Mouse (Mus musculus): ENCODE measurements around the gene Igsf10. TPM values are rescaled to one million over a fixed set of nuclear protein-coding genes. Genes with fewer than 3 reads are reported as not detected.
"Not testable (repeated sequence)": the region's sequence is repeated elsewhere in the genome, so short reads cannot be mapped to it uniquely, and the experiment has no call there.

The Igsf10 gene
- total RNA-seq (2021) = 10 to 100 TPM; 29.3 to 40.9 TPM
- long read RNA-seq, experiment 1, full-length matches to known transcripts = 1 of 3 reads
- long read RNA-seq, experiment 1, partial matches to known transcripts = 2 of 3 reads
- long read RNA-seq, experiment 1, other reads (novel, unspliced or antisense) = 0 of 3 reads
- long read RNA-seq, experiment 2, partial matches to known transcripts = 2 of 3 reads
- long read RNA-seq, experiment 2, other reads (novel, unspliced or antisense) = 1 of 3 reads

GRCm38 (mm10) chr3:59344065-59344905 lies at the start of gene Igsf10:
Igsf10 (minus strand) TSS chr3:59344394.
- peak; percentile 62 for DNase-seq

GRCm38 (mm10) chr3:59385553-59385952 lies 41.4 kb upstream of the Igsf10 start:
- DNase-seq = no peak

GRCm38 (mm10) chr3:59385000-59385399 lies 40.8 kb upstream of the Igsf10 start:
- DNase-seq = no peak

DNA sequence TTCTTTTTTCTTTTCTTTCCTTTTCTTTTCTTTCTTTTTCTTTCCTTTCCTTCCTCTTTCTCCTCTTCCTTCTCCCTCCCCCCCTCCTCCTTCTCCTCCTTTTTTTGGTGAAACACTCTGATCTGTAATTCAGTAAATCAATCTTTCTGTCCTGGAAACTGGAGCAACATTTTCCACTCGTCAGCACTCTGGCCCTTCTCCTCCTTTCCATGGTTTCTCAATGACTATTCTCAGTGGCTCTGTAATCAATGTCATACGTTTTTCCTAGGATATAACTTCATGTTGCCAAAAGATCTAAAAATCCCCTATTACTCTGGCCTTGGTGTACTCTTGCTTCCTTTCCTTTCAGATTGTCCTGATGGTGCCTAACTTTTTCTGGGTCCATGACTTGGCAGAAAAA lies 40.1 kb upstream of the Igsf10 start:
- DNase-seq = no peak

DNA sequence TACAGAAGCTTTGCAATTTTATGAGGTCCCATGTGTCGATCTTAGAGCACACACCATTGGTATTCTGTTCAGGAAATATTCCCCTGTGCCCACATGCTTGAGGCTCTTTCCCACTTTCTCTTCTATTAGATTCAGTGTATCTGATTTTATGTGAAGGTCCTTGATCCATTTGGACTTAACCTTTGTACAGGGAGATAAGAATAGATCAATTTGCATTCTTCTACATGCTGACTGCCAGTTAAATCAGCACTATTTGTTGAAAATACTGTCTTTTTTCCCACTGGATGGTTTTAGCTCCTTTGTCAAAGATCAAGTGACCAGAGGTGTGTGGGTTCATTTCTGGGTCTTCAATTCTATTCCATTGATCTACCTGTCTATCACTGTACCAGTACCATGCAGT lies 34.6 kb upstream of the Igsf10 start:
- DNase-seq = not testable (repeated sequence)

GRCm38 (mm10) chr3:59361895-59362294 lies 17.7 kb upstream of the Igsf10 start:
- no peak for DNase-seq

DNA sequence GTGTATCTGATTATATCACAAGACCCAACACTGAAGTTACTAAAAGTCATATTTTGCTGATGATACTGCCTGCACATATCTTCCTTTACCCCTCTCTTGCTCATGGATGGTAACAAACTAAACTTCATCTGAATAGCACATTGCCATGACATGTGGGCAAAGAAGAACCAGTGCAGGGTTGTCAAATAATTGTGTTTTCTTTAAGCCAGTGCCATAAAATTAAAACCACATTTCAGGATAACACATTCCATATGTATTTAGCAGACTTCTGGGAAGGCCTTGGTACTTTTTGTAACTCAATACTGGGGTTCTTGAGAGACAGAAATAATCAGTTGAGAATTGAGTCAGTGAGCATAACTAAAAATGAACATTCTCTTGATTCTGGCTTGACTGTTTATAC lies 15.9 kb upstream of the Igsf10 start:
- no peak for DNase-seq

- peak; percentile 20 for DNase-seq
Observed at GRCm38 (mm10) chr3:59354156-59354555, 10.0 kb upstream of the Igsf10 start.

DNA sequence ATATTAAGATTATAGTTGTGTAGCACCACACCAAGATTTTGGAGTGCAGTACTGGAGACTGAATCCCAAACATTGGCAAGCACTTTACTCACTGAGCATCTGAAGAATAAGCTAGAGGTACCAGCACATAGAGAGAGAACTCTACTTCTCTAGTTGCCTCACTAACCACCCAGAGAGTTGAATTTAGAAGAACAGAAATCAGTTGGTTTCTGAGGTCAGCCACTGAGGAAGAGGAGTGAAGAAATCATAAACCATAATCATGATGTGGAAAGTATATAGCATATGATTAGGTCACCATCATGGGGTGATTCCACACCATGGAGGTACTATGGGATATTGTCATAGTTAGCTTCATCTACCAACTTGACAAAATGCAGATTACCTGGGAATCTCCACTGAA lies 7.6 kb upstream of the Igsf10 start:
- no peak for DNase-seq

DNA sequence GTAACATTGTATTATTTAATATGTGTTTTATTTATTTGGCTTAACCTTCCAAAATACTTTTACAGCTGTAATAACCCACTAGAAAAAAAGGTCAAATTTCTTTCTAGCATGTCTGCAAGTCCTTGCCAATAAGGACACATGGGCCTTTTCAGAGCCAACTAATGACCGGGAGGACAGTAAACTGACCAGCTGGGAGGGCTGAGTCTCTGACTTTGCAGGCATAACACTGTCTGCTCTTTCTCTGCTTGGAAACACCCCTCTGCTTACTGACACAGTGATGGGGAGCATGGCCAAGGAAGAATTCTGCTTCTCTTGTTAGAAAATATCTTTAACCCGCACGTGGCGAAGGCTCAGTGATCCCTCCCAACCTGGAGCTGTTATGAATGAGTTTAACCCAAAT lies 1.2 kb downstream of the Igsf10 start:
- peak; percentile 37 for DNase-seq

DNA sequence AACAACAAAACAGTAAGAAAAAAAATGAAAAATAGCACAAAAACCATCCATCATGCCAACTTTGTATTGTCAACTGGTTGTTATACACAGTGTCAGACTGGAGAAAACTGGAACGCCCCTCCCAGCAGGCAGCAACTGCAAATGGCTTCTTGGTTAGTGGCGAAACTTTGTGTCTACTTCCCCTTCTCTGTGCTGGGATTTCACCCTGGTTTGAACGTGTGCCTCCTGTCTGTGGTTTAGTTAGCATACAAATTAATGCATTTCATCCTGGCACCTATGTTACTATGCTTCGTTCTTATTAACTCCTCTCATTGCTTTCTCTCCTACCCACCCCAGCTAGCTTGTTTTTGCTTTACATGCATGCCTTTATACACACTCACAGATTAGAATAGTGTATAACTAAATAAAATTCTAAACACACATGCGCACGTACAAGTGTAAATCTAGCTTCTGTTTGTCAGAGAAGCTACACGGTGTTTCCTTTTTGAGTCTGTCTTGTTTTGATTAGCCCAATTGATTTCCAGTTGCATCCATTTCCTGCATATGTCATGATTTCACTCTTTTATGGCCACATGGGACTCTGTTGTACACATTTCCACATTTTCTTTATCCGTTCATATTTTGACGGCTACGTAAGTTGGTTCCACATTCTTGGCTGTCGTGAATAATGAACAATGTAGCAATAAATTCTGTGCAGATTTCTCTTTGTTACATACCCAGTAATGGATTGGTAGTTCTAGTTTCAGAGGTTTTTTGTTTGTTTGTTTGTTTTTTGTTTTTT lies 2.4 kb downstream of the Igsf10 start:
- no peak for DNase-seq

DNA sequence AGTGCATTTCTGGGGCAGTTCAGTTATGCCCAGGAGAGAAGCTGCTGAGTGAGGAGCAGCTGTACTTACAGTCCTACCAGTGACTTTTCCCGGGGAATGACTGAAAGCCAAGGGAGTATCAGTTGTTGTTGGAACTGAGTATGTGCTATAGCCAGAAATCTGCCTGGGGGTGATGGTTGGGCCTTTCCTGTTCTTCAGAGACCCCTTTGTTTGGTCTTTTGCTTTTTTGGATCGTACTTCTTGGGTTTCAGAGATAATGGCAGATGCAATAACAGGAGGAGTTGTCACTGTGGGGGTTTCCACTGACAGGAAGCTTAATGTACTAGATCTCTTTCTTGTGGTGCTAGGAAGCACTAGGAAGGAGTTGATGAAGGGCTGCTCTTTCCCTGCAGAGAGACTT lies 15.7 kb downstream of the Igsf10 start:
- DNase-seq = no peak

GRCm38 (mm10) chr3:59321278-59321876 lies 22.8 kb downstream of the Igsf10 start:
- DNase-seq = peak; percentile 52

DNA sequence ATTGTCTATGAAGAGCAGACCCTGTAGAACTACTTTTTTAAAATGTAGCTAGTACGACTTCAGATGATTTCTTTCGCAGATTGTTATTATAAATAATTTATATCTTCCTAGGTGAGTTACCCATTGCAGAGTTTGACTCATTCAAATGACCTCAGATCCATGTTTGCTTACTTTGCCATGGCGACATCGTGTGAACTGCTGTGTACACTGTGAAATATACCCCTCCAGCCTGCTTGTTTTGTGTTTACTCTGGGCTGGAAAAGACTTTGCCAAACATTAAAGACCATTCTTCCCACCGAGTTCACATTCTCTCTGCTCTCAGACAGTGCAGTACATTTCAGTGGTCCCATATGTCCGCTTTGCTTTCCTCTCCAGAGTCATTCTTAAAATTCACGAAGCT lies 28.1 kb downstream of the Igsf10 start:
- no peak for DNase-seq

DNA sequence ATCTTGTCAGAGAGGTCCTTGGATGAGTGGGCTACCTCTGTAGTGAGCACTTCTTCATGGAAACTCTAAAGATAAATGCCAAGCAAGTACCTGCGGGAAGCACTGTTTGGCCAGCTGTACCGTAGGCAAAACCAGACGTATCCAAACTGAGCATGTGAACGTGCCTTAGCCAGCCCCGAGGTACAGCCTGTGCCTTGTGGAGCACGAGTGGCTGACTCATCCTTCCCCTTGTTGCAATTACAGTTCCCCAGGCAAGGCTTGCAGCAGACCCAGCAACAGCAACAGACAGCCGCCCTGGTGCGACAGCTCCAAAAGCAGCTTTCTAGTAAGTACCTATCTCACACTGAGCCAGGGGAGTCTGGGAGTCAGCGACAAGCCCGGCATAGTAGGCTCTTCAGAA lies 31.6 kb downstream of the Igsf10 start:
- no peak for DNase-seq

DNA sequence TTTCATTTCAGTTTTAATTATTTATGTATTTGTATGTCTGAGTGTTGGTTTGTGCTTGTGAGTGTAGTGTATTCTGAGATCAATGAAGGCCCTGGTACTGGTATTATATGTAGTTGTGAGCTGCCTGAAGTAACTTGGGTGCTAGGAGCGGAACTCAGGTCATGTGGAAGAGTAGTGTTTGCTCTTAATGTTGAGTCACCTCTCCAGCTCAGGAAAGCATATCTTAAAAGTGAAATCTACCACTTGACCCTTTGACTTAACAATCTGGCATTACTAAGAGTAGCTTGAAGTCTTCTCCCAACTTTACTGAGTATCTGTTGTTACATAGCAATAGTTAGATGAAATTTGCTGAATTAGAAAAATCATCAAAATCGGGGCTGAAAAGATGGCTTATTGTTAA lies 38.7 kb downstream of the Igsf10 start:
- no peak for DNase-seq

- DNase-seq = no peak
Observed at GRCm38 (mm10) chr3:59304944-59305343, 39.2 kb downstream of the Igsf10 start.

DNA sequence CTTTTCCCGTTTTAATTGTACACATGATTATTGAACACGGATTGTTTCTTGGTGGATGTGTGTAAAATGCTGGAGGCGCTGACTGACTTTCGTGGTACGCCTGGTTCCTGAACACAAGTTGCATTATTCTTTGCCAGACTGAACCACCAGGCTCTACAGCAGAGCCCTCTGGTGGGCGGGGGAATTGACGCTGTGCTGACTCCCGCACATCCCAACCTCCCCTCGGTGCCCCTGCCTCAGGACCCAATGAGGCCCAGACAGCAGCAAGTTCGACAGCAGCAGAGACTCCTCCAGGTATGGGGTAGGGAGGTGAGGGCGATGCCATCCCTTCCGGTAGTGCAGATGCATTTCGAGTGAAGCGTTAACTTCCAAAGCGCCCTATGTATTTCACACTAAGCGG lies 46.5 kb downstream of the Igsf10 start:
- DNase-seq = no peak

GRCm38 (mm10) chr3:59296563-59297130 lies 47.5 kb downstream of the Igsf10 start:
- no peak for DNase-seq

DNA sequence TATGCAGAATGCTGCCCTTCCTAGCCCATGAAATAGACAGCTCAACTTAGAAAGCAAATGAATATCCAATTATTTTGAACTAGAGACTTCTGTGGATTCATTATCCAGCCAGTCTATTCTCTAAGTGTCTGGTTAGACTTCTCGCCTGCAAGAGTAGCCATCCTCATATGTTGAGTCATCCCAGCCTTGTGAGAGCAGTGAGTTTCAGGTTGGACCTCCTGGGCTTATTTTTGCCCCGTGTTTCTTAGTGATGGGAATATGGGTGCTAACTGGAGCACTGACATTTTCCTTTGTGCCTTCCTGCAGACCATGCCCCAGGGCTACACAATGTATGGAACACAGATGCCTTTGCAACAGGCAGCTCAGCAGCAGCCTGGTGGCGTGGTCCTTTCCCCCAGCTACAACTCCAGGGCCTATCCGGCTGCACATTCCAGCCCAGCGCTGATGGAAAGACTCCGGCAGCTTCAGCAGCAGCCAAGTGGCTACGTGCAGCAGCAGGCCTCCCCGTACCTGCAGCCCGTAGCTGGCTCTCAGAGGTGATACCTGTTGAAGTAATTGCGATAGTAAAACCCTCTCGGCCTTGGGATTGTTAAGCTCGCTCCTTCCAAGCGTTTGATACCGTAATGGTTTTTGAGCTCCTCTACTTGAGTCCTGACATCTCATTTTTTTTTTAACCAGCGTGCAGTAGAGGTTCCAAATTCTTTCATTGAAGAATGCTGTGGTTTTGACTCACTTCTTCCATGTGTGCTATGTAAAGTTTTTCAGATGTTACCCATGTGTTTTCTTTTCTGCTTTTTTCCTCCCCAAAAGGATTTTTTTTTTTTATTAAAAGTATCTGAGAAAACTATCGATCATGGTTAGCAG lies 48.3 kb downstream of the Igsf10 start:
- no peak for DNase-seq
